Mouse (Mus musculus): ENCODE measurements at regions not wholly inside any gene's neighbourhood (a gene's known extent, or its start where the extent isn't known, plus 50 kb on each side); places are given as distances from the start of the nearest gene placed in this dataset.
A peak's percentile ranks its signal among the peaks of the same experiment; 100 is the strongest.

GRCm38 (mm10) chr7:117734994-117735698 lies 354.4 kb downstream of the Xylt1 start:
- no peak for DNase-seq (ENCODE audit: low read depth, low spot score)

DNA sequence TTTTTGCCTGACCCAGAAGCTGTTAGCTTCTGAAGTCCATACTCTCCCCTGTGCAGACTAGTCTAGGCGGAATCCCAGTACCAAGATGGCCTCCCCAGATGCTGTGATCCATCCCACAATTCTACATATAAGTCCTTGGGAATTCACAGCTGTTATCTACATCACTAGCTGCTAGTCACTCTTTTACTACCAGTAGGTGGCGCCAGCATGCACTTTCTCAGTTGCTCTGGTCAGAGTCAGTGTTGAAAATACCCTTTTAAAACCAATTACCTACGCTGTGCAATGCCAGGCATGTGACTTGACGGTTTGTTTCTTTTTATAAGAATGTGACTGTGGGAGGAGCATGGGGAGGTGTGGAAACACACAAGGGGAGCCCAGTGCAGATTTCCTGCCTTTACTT lies 348.3 kb downstream of the Xylt1 start:
- DNase-seq (ENCODE audit: low read depth, low spot score) = peak; percentile 64
